ENCODE assay signal across 17 mouse cellular contexts in the genomic region with DNA sequence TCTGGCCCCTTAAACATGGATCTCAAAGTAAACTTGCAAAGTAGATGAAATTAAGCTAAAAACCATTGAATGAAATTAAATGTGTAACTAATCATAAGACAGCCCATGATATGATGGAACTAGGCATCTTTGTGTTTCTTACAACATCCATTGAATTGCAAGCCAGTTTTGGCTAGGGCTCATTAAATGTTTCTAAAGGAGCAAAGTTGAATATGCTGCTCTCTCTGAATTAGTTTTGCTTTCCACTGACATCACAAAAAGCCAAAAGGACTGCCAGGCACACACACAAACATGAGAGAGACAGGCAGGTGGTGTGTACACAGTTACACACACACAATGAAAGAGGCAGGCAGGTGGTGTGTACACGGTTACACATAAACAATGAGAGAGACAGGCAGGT. TPM values are rescaled to one million over a fixed set of nuclear protein-coding genes. Genes with fewer than 3 reads are reported as not detected.
DNase-seq lines count a peak whose midpoint lies in the region; ATAC-seq lines count a peak whose summit lies in the region.
"Had no signal": no experiment of that assay in that cellular context is flagged by ENCODE, and none has a peak within 500 bp of the region (broad histone marks: within the 10 kb centered on the region; RNA-seq: fewer than 3 reads in every experiment).

No protein-coding gene starts in this region.

- H3K27ac ChIP-seq in heart, embryonic 10.5 days: no peak overlapping the region
- H3K27ac ChIP-seq in liver, embryonic 13.5 days: 0 out of 2 replicates have a peak overlapping the region, but pooled peaks have one; percentile 19
- no peak overlapping the region for H3K27ac ChIP-seq in liver, embryonic 11.5 days (ENCODE audit: low read depth, low read length)
- H3K27ac ChIP-seq: embryonic facial prominence, embryonic 10.5 days; embryonic facial prominence, embryonic 12.5 days; forebrain, embryonic 13.5 days had no signal

- DNase-seq in heart, adult 11 months: peak; percentile 49
- DNase-seq in heart, embryonic 10.5 days (ENCODE audit: low spot score): no peak
- DNase-seq in liver, embryonic 13.5 days: no peak
- DNase-seq in liver, embryonic 11.5 days (ENCODE audit: low spot score): no peak
- peak; percentile 54 for DNase-seq in adipocyte (ENCODE audit: low spot score)
- no peak for DNase-seq in frontal cortex, postnatal 36 days (ENCODE audit: low spot score in 2 of 2)
- DNase-seq: adrenal gland, adult 8-10 months; adrenal gland, postnatal 14 days; adrenal gland, postnatal 36 days; cerebellum, adult 11-12 months; cerebellum, adult 2 months; cerebellum, adult 9-10 months; cerebellum, postnatal 10 days; cerebellum, postnatal 25 days had no signal

- H3K4me1 ChIP-seq in heart, embryonic 10.5 days: peaks cover 55% of the 10 kb centered on the region
- H3K4me1 ChIP-seq in liver, embryonic 13.5 days (replicated peaks): peaks cover 36% of the 10 kb centered on the region
- peaks cover 12% of the 10 kb centered on the region for H3K4me1 ChIP-seq in liver, embryonic 11.5 days (replicated peaks; ENCODE audit: control insufficient read depth, insufficient read depth, low read length)

- no peaks in the 10 kb centered on the region for H3K27me3 ChIP-seq in heart, embryonic 10.5 days (ENCODE audit: insufficient read depth, poor library complexity, severe bottlenecking)
- H3K27me3 ChIP-seq in liver, embryonic 13.5 days: no peaks in the 10 kb centered on the region
- no peaks in the 10 kb centered on the region for H3K27me3 ChIP-seq in liver, embryonic 11.5 days (replicated peaks; ENCODE audit: control insufficient read depth, insufficient read depth, low read length)
- H3K27me3 ChIP-seq: embryonic facial prominence, embryonic 12.5 days; forebrain, embryonic 13.5 days had no signal

- H3K4me3 ChIP-seq in heart, embryonic 10.5 days: no peak overlapping the region
- H3K4me3 ChIP-seq in liver, embryonic 13.5 days (replicated peaks): no peak overlapping the region
- no peak overlapping the region for H3K4me3 ChIP-seq in liver, embryonic 11.5 days (ENCODE audit: low read depth, low read length)
- H3K4me3 ChIP-seq: embryonic facial prominence, embryonic 10.5 days; embryonic facial prominence, embryonic 12.5 days; forebrain, embryonic 13.5 days had no signal

- no peak overlapping the region for H3K4me2 ChIP-seq in liver, embryonic 13.5 days
- no peak overlapping the region for H3K4me2 ChIP-seq in liver, embryonic 11.5 days
- H3K4me2 ChIP-seq: embryonic facial prominence, embryonic 12.5 days; forebrain, embryonic 13.5 days had no signal

- no peak for ATAC-seq in liver, embryonic 13.5 days (ENCODE audit: low read depth)
- no peak for ATAC-seq in liver, embryonic 11.5 days (replicated peaks; ENCODE audit: low FRiP score)
- ATAC-seq: forebrain, embryonic 13.5 days had no signal

- H3K9ac ChIP-seq in liver, embryonic 13.5 days: no peak overlapping the region
- no peak overlapping the region for H3K9ac ChIP-seq in liver, embryonic 11.5 days (ENCODE audit: low read depth, low read length)
- H3K9ac ChIP-seq: embryonic facial prominence, embryonic 12.5 days; forebrain, embryonic 13.5 days had no signal

- peaks cover 12% of the 10 kb centered on the region for H3K36me3 ChIP-seq in heart, embryonic 10.5 days
- H3K36me3 ChIP-seq in liver, embryonic 13.5 days: peaks cover 8% of the 10 kb centered on the region; the same call in 1 of the 2 replicates
- no peaks in the 10 kb centered on the region for H3K36me3 ChIP-seq in liver, embryonic 11.5 days (ENCODE audit: control insufficient read depth, insufficient read depth, low read length)
- H3K36me3 ChIP-seq: embryonic facial prominence, embryonic 12.5 days had no signal

- H3K9me3 ChIP-seq in heart, embryonic 10.5 days: no peaks in the 10 kb centered on the region; the same call in 1 of the 2 replicates
- no peaks in the 10 kb centered on the region for H3K9me3 ChIP-seq in liver, embryonic 13.5 days (replicated peaks)
- peaks cover 2% of the 10 kb centered on the region; the same call in 1 of the 2 replicates for H3K9me3 ChIP-seq in liver, embryonic 11.5 days (ENCODE audit: control insufficient read depth, low read length)
- H3K9me3 ChIP-seq: embryonic facial prominence, embryonic 12.5 days; forebrain, embryonic 13.5 days had no signal

- 78% methylated on average over 1 of the region's 1 CpGs for WGBS in heart, embryonic 10.5 days
- 65% methylated on average over 1 of the region's 1 CpGs for WGBS in liver, embryonic 13.5 days (ENCODE audit: insufficient replicate concordance)
- 73% methylated on average over 1 of the region's 1 CpGs for WGBS in liver, embryonic 11.5 days

RNA-seq across cellular contexts. Expression of a gene that starts 54.6 kb away (rescaled TPM):
- 4.0 and 6.0 TPM in 2 replicates for polyA plus RNA-seq in heart, embryonic 10.5 days (2016; fragmentation: Nextera tagmentation; extraction: Ambion mirVana)
- 3.7 and 4.0 TPM in 2 replicates for polyA plus RNA-seq in liver, embryonic 13.5 days (2015; fragmentation: Nextera tagmentation; extraction: Ambion mirVana)
- 4.4 and 4.5 TPM in 2 replicates for polyA plus RNA-seq in liver, embryonic 11.5 days (2014; fragmentation: Nextera tagmentation; extraction: Ambion mirVana)

Comparison
In these comparisons a context has a peak if more than half of its experiments do, and no peak if none do; other contexts are left out.
1. DNase-seq: peak in heart, adult 11 months (single experiment) and adipocyte (single experiment); none in heart, embryonic 10.5 days (single experiment), liver, embryonic 13.5 days (single experiment), liver, embryonic 11.5 days (single experiment) and frontal cortex, postnatal 36 days (0 of 2).